Mouse (Mus musculus) CD4-positive naive resting alpha-beta T cell, adult 57 days (primary cell): ENCODE results near the gene Folr2. TPM values are rescaled to one million over a fixed set of nuclear protein-coding genes. Genes with fewer than 3 reads are reported as not detected.

Experiments used
- total RNA-seq: library from RNA; stranded (reverse); gene quantifications from one replicate; pipeline ENCODE4 v1.2.4, GENCODE M21; 2023

Folr2 gene
- total RNA-seq = not detected

GRCm38 (mm10) chr7:101857094-101857493 is at the start of gene Folr2:
Folr2 (minus strand) TSS chr7:101857194.

GRCm38 (mm10) chr7:101906287-101906681 is 49.3 kb upstream of the Folr2 start, which contains the start of gene Tomt:
Tomt (minus strand) TSS chr7:101906359.

GRCm38 (mm10) chr7:101905561-101906286 is 48.7 kb upstream of the Folr2 start, which contains the start of gene Lamtor1:
Lamtor1 (plus strand) TSS chr7:101905904.

DNA sequence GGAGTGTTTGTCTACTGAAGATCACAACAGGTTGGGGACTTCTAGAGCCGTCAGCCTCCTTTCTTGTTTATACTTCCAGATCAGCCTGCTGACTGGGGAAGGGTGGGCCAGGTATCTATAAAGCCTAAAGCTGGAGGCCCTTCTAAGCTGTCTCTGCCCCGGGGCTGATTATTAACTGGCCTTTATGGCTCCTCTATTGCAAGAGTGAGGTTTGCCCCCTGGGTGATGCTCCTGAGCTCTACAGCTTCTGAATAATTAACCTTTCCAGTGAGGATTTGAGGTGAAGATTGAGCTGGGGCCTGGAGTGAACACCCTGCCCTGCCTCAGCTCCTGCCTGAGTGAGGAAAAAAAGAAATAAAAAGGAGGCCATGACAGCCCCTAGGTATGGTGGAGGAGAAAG is 13.6 kb upstream of the Folr2 start, which contains the start of gene Folr1:
TSS of gene Folr1 (minus strand) at position 160 of the 400 bp plus-strand sequence.

GRCm38 (mm10) chr7:101863415-101863814 is 6.4 kb upstream of the Folr2 start, which contains the start of gene Anapc15:
Anapc15 (plus strand) TSS chr7:101863715.

GRCm38 (mm10) chr7:101837606-101838471 is 19.2 kb downstream of the Folr2 start, which contains the start of gene Inppl1:
Inppl1 (minus strand) TSS chr7:101838229.

DNA sequence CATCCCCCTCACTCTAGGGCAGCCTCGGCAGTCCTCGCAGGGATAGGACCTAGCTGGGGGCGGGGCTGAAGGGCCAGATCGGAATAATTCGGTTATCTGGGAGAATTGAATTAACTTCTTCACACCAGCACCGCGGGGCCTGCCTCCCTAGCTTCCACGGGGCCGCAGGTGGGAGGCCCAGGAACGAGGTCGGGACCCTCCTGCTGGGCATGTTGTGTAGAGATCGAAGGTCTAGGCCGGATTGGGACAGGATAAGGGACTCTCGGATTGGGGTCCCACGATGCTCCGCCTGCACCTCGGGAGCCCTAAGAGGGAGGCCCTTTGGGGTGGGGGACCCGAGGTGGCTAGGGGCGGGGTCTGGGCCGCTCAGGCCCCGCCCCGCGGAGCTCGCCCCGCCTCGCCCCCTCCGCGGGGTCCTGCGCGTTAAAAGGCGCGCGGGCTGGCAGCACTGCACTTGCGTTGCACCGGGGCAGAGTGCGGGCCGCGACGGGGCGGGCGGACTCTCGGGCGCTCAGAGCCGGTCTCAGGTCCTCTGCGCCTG is 39.1 kb downstream of the Folr2 start, which contains the start of gene Phox2a:
TSS of gene Phox2a (plus strand) at position 453 of the 541 bp plus-strand sequence.

Other genes with a start within 250 kb of the Folr2 start
- gene Clpb, start 193.6 kb downstream of the Folr2 start, total RNA-seq = 21.1 TPM
- gene Phox2a, start 38.9 kb downstream of the Folr2 start, total RNA-seq = not detected
- 20.5 TPM for gene Inppl1, start 19.0 kb downstream of the Folr2 start, total RNA-seq
- 38.9 TPM for gene Anapc15, start 6.5 kb upstream of the Folr2 start, total RNA-seq
- gene Folr1, start 13.6 kb upstream of the Folr2 start, total RNA-seq = not detected
- gene Lamtor1, start 48.7 kb upstream of the Folr2 start, total RNA-seq = 57.3 TPM
- 0.44 TPM for gene Tomt, start 49.2 kb upstream of the Folr2 start, total RNA-seq
- 2.6 TPM for gene Lrrc51, start 76.7 kb upstream of the Folr2 start, total RNA-seq
- 348 TPM for gene Numa1, start 76.9 kb upstream of the Folr2 start, total RNA-seq
- 13.0 TPM for gene Il18bp, start 161.5 kb upstream of the Folr2 start, total RNA-seq
- 34.6 TPM for gene Rnf121, start 208.3 kb upstream of the Folr2 start, total RNA-seq
- gene Xndc1, start 208.3 kb upstream of the Folr2 start, total RNA-seq = 40.5 TPM
- gene Xntrpc, start 208.5 kb upstream of the Folr2 start, total RNA-seq = 6.6 TPM
- gene Trpc2, start 225.9 kb upstream of the Folr2 start, total RNA-seq = 2.1 TPM
- gene Art1, start 244.5 kb upstream of the Folr2 start, total RNA-seq = not detected